Mouse (Mus musculus) liver, embryonic 14.5 days (tissue): ENCODE results near the gene Mest. TPM values are rescaled to one million over a fixed set of nuclear protein-coding genes. Genes with fewer than 3 reads are reported as not detected.

Experiments used
- ATAC-seq: fragments of 200-750 bp; cut with Nextera tagmentation; 2 replicates; pipeline ENCODE4 v1.8.0; 2017; ENCODE audit warnings: moderate number of reproducible peaks, mild to moderate bottlenecking, moderate library complexity; ENCODE audit not compliant: insufficient read depth
- DNase-seq, 3 experiments: peaks; one replicate each; pipeline ENCODE4 v3.0.0-alpha.2; 2012 to 2013; ENCODE audit warnings: low read depth in 3 of 3, low spot score in 3 of 3
- H3K27ac ChIP-seq: fragments of 300-500 bp; sonication (generic); 2 replicates; pipeline ENCODE4 v1.5.1; 2014; ENCODE audit warnings: moderate library complexity, mild to moderate bottlenecking, control low read depth, inconsistent platforms
- H3K27me3 ChIP-seq: fragments of 300-500 bp; sonication (generic); 2 replicates; pipeline ENCODE4 v1.6.1; 2014; ENCODE audit warnings: mild to moderate bottlenecking, low read length, moderate library complexity; ENCODE audit not compliant: control insufficient read depth, insufficient read depth
- H3K36me3 ChIP-seq: fragments of 300-500 bp; sonication (generic); replicated peaks from 2 replicates; pipeline ENCODE4 v1.6.1; 2014; ENCODE audit warnings: low read depth; ENCODE audit not compliant: control insufficient read depth, insufficient read depth
- H3K4me1 ChIP-seq, 2 experiments: fragments of 200-500 bp in 1 of 2; fragments of 300-500 bp in 1 of 2; sonication (generic) in 1 of 2; replicated peaks; 2 replicates each; pipeline ENCODE4 v1.6.1; 2012 to 2014; ENCODE audit warnings: antibody characterized with exemption in 1 of 2, inconsistent platforms in 1 of 2, low read length in 1 of 2; ENCODE audit not compliant: control insufficient read depth in 2 of 2, insufficient read depth in 2 of 2
- H3K4me2 ChIP-seq: fragments of 300-500 bp; sonication (generic); 2 replicates; pipeline ENCODE4 v1.6.1; 2014; ENCODE audit warnings: low read depth, mild to moderate bottlenecking, control low read depth, moderate library complexity
- H3K4me3 ChIP-seq, 2 experiments: fragments of 200-500 bp in 1 of 2; fragments of 300-500 bp in 1 of 2; sonication (generic) in 1 of 2; 2 replicates each; pipeline ENCODE4 v1.5.1; 2012 to 2014; ENCODE audit warnings: low read depth in 2 of 2, low read length in 2 of 2, mild to moderate bottlenecking in 2 of 2, control low read depth in 1 of 2, inconsistent platforms in 1 of 2, moderate library complexity in 1 of 2; ENCODE audit not compliant: insufficient read depth in 1 of 2
- H3K9ac ChIP-seq: fragments of 300-500 bp; sonication (generic); replicated peaks from 2 replicates; pipeline ENCODE4 v1.6.1; 2014; ENCODE audit warnings: mild to moderate bottlenecking, control low read depth, moderate library complexity
- H3K9me3 ChIP-seq: fragments of 300-500 bp; sonication (generic); 2 replicates; pipeline ENCODE4 v1.6.1; 2016; ENCODE audit warnings: low read length, mixed read lengths; ENCODE audit not compliant: control insufficient read depth
- CTCF ChIP-seq: IDR thresholded peaks from 2 replicates; pipeline ENCODE4 v1.5.1; 2016; ENCODE audit warnings: antibody characterized with exemption, low read depth, control low read depth
- EP300 ChIP-seq: IDR thresholded peaks from 2 replicates; pipeline ENCODE4 v1.6.1; 2016; ENCODE audit warnings: antibody characterized with exemption, low read depth
- WGBS: fragments of 180-500 bp; shearing (Covaris S2); extraction: QIAGEN DNeasy Blood & Tissue Kit; methylation state at CpG from one replicate; pipeline ENCODE4 v1.1.7; 2014; ENCODE audit not compliant: insufficient replicate concordance; 5-methylcytosine and 5-hydroxymethylcytosine counted together
- polyA plus RNA-seq, 2 experiments: library from polyadenylated mRNA; depleted of rRNA in 1 of 2; stranded (reverse) in 1 of 2; unstranded in 1 of 2; fragments of >200 nt; fragmentation: Nextera tagmentation in 1 of 2; extraction: Ambion mirVana in 1 of 2; gene quantifications; 2 replicates each; pipeline versions ENCODE4 v1.2.1 to v1.2.3; 2012 to 2014

Gene Mest
- polyA plus RNA-seq, 2 experiments: 116 to 169 TPM

DNA sequence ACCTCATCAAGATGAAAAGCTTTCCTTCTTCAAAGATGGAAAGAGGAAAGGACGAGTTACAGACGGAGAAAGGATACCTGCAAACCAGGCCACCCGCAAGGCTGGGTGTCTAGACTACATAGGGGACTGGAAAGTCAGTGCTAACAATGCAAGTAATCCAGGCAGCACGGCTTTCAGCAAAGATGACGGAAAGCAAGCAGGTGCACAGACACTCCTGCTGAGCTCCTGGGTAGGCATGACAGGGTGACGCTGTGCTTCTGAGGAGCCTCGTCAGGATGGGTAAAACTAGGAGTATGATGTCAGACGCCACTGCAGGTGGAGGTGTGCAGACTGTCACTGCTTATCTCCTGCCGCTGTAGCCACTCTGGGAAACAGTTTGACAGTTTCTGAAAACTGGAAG, 45.8 kb upstream of the Mest start:
- no peak overlapping the region for H3K27ac ChIP-seq
- TF ChIP-seq EP300 (no peak), CTCF (no peak)
- H3K4me1 ChIP-seq: peaks cover 9 to 30% of the 10 kb centered on the region in 2 experiments; a peak in 3 of 4 replicates
- WGBS: 80% methylated on average over 9 of the region's 9 CpGs
- no peak for DNase-seq
- H3K36me3 ChIP-seq: no peaks in the 10 kb centered on the region
- H3K9me3 ChIP-seq: no peaks in the 10 kb centered on the region
- ATAC-seq: no peak
- no peak overlapping the region for H3K4me3 ChIP-seq
- H3K4me2 ChIP-seq: no peak overlapping the region
- no peak overlapping the region for H3K9ac ChIP-seq
- no peaks in the 10 kb centered on the region for H3K27me3 ChIP-seq

DNA sequence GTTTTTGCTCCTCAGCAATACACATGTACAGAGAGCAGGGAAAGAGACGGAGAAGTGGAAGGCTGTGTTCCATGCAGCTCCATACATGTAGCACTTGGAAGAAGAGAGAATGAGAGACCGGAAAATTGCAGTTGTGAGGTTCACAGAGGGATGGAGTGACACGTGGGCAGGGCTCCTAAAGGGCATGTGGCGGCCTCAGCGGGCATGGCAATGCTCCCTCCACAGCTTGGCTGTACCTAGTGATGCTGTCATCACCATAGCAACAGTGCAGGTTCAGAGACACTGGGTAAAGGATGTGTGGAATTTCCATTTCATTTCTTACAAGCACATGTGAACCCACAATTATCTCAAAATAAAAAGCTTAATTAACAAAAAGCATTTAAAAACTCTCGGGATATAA, 44.9 kb upstream of the Mest start:
- Histone ChIP-seq H3K9ac (no peak overlapping the region), H3K4me3 (no peak overlapping the region), H3K4me2 (no peak overlapping the region), H3K27ac (no peak overlapping the region), H3K27me3 (no peaks in the 10 kb centered on the region), H3K4me1 (peaks cover 9 to 30% of the 10 kb centered on the region in 2 experiments; a peak in 3 of 4 replicates), H3K36me3 (no peaks in the 10 kb centered on the region), H3K9me3 (no peaks in the 10 kb centered on the region)
- ATAC-seq: no peak
- TF ChIP-seq EP300 (no peak), CTCF (no peak)
- no peak for DNase-seq
- WGBS: 78% methylated on average over 6 of the region's 6 CpGs

DNA sequence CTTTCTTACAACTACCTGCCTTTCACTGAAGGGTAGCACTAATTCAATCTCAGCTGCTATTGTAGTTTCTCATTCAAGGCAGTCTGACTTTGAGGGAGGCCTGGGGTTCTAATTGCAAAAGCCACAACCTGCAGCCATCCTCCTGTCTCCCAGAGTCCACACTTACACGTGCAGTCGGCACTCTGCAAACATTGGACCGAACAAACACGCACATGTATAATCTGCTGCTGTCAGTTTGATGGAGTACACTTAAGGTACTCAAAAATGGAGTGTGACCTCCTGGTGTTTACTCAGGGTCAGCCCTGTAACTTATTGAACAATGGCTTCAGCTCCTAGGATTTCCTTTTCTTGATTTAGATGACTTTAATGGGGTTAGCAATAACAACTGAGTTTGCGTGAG, 43.8 kb upstream of the Mest start:
- peaks cover 6 to 23% of the 10 kb centered on the region in 2 experiments; a peak in 3 of 4 replicates for H3K4me1 ChIP-seq
- H3K9me3 ChIP-seq: no peaks in the 10 kb centered on the region
- no peak overlapping the region for H3K4me2 ChIP-seq
- no peak overlapping the region for H3K27ac ChIP-seq
- no peak for TF ChIP-seq CTCF
- no peak for TF ChIP-seq EP300
- no peak overlapping the region for H3K9ac ChIP-seq
- WGBS: 66% methylated on average over 5 of the region's 5 CpGs
- H3K36me3 ChIP-seq: no peaks in the 10 kb centered on the region
- H3K27me3 ChIP-seq: no peaks in the 10 kb centered on the region
- ATAC-seq (no peak), DNase-seq (no peak)
- no peak overlapping the region for H3K4me3 ChIP-seq

DNA sequence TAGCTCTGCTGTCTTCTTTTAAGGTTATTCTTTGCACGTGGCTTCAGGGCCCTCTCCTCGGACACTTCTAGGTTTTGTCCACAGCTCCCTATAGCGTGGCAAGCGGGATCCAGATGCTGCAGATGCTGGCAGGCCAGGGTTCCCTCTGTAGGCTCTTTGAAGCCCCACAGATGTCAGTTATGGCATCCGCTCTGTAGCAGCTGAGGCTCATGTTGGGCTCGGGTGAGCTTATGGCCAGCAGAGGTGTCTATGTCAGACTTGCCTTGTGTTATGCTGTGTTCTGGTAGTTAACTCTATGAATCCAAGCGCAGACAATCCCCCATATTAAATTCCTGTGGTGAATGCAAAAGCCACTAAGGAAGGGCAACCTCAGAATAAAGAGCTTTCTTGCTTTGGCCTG, 42.9 kb upstream of the Mest start:
- TF ChIP-seq CTCF (no peak), EP300 (no peak)
- 70% methylated on average over 7 of the region's 7 CpGs for WGBS
- no peaks in the 10 kb centered on the region for H3K9me3 ChIP-seq
- H3K4me1 ChIP-seq: peaks cover 3 to 22% of the 10 kb centered on the region in 2 experiments; a peak in 3 of 4 replicates
- H3K27me3 ChIP-seq: no peaks in the 10 kb centered on the region
- H3K4me3 ChIP-seq: no peak overlapping the region
- no peaks in the 10 kb centered on the region for H3K36me3 ChIP-seq
- ATAC-seq (no peak), DNase-seq (no peak)
- H3K27ac ChIP-seq: no peak overlapping the region
- H3K9ac ChIP-seq: no peak overlapping the region
- no peak overlapping the region for H3K4me2 ChIP-seq

DNA sequence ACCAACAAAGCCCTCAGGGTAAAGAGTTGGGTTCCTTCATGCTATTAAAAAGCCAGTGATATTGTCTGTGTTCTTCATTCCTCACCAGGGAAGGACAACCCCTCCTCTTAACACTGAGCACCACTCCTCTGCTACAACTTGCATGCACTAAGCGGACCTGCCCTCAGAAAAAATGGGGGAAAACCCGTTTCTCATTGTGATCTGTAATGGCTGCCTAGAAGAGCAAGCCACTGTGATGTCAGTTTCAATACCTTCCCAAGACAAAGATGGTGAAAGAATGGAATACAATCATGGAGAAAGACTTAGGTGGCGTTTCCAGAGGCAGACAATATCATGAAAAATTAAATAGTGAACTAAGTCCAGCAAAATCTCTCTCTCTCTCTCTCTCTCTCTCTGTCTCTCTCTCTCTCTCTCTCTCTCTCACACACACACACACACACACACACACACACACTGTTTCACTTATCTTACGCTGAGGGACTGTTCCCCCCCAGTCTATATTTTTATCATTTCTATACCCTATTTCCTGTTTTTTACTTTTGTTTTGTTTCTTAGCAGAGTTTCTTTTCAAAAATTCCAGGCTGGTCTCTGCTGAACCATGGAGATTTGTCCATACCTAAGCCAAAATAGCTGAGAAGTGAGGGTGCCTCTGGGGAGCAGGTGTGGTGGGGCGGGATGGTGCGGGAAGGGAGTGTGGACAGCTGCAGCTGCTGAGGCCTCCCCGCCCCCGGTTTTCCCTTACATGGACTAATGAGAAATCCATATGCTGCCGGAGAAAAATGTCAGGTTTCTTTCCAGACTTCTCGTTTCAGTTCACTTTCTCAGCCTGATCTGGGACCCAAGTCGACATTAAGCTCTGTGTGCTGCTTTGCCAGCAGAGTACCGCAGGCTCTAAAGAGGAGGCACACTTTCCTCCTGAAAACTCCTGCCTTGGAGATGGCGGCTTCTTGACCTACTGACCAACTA, 41.1 kb upstream of the Mest start:
- TF ChIP-seq CTCF: no peak
- TF ChIP-seq EP300: no peak
- Histone ChIP-seq H3K4me1 (peaks cover 2 to 17% of the 10 kb centered on the region in 2 experiments; a peak in 3 of 4 replicates), H3K27me3 (no peaks in the 10 kb centered on the region), H3K9ac (peak overlapping the region; percentile 3; the same call in 1 of the 2 replicates), H3K9me3 (no peaks in the 10 kb centered on the region), H3K4me3 (no peak overlapping the region), H3K36me3 (no peaks in the 10 kb centered on the region), H3K4me2 (peak overlapping the region; percentile 20; the same call in 1 of the 2 replicates), H3K27ac (no peak overlapping the region)
- no peak for DNase-seq
- 47% methylated on average over 13 of the region's 13 CpGs for WGBS
- no peak for ATAC-seq
